Mouse (Mus musculus): ENCODE data around the gene Cdc14a. TPM values are rescaled to one million over a fixed set of nuclear protein-coding genes. Genes with fewer than 3 reads are reported as not detected.

Cdc14a gene
- 28.8 to 43.3 TPM (median 31.2 TPM) in 4 replicates for total RNA-seq (2023; ENCODE audit: inconsistent age)

GRCm38 (mm10) chr3:116423353-116424159 lies at the start of gene Cdc14a:
Gene Cdc14a, minus strand, starts transcription at chr3:116424032.

GRCm38 (mm10) chr3:116253077-116253531 lies 170.7 kb downstream of the Cdc14a start, which contains the start of gene Gpr88:
Gene Gpr88, minus strand, starts transcription at chr3:116253503.

Other genes with a start within 250 kb of the Cdc14a start
- gene Gpr88, start 170.5 kb downstream of the Cdc14a start, total RNA-seq (2023; ENCODE audit: inconsistent age), result not detected in 4 replicates
- gene Rtca, start 84.2 kb upstream of the Cdc14a start, total RNA-seq (2023; ENCODE audit: inconsistent age), result 28.7 to 31.7 TPM (median 30.7 TPM) in 4 replicates
- 11.4 to 18.3 TPM (median 12.9 TPM) in 4 replicates for gene Dbt, start 89.0 kb upstream of the Cdc14a start, total RNA-seq (2023; ENCODE audit: inconsistent age)
- not detected in 4 replicates for gene Lrrc39, start 138.9 kb upstream of the Cdc14a start, total RNA-seq (2023; ENCODE audit: inconsistent age)
- gene Sass6, start 170.9 kb upstream of the Cdc14a start, total RNA-seq (2023; ENCODE audit: inconsistent age), result 10.6 to 12.6 TPM (median 10.9 TPM) in 4 replicates
- 34.9 to 40.1 TPM (median 36.7 TPM) in 4 replicates for gene Trmt13, start 190.6 kb upstream of the Cdc14a start, total RNA-seq (2023; ENCODE audit: inconsistent age)
- gene Mfsd14a, start 238.6 kb upstream of the Cdc14a start, total RNA-seq (2023; ENCODE audit: inconsistent age), result 66.9 to 85.1 TPM (median 74.6 TPM) in 4 replicates

All from B cell, adult (primary cell).